Mouse (Mus musculus): ENCODE data around the gene Smc3. TPM values are rescaled to one million over a fixed set of nuclear protein-coding genes. Genes with fewer than 3 reads are reported as not detected.

Gene Smc3
- polyA plus RNA-seq, 1 experiment from 2014 or later = 68.0 TPM

GRCm38 (mm10) chr19:53664831-53665230 lies 64.6 kb downstream of the Smc3 start:
- Histone ChIP-seq H3K27me3 (0 out of 2 replicates have a peak, but pooled peaks cover under 1% of the 10 kb centered on the region), H3K27ac (no peak overlapping the region), H3K4me2 (no peak overlapping the region), H3K4me1 (replicated peaks) (no peaks in the 10 kb centered on the region), H3K36me3 (no peaks in the 10 kb centered on the region), H3K4me3 (no peak overlapping the region), H3K9me3 (no peaks in the 10 kb centered on the region), H3K9ac (no peak overlapping the region)
- ATAC-seq (ENCODE audit: low FRiP score) = no peak
- 85% methylated on average over 9 of the region's 9 CpGs for WGBS

- Histone ChIP-seq H3K27me3 (0 out of 2 replicates have a peak, but pooled peaks cover 3% of the 10 kb centered on the region), H3K36me3 (no peaks in the 10 kb centered on the region), H3K4me3 (no peak overlapping the region), H3K9ac (no peak overlapping the region), H3K4me1 (replicated peaks) (peaks cover under 1% of the 10 kb centered on the region; the same call in 1 of the 2 replicates), H3K27ac (no peak overlapping the region), H3K4me2 (no peak overlapping the region), H3K9me3 (no peaks in the 10 kb centered on the region)
- no peak for ATAC-seq (ENCODE audit: low FRiP score)
- 94% methylated on average over 4 of the region's 4 CpGs for WGBS
Measured at GRCm38 (mm10) chr19:53665391-53665790, 65.2 kb downstream of the Smc3 start.

- Histone ChIP-seq H3K36me3 (no peaks in the 10 kb centered on the region), H3K9ac (no peak overlapping the region), H3K4me1 (replicated peaks) (peaks cover 5% of the 10 kb centered on the region; the same call in 1 of the 2 replicates), H3K4me3 (no peak overlapping the region), H3K9me3 (no peaks in the 10 kb centered on the region), H3K27ac (no peak overlapping the region), H3K27me3 (0 out of 2 replicates have a peak, but pooled peaks cover 3% of the 10 kb centered on the region), H3K4me2 (no peak overlapping the region)
- ATAC-seq (ENCODE audit: low FRiP score) = no peak
- 37% methylated on average over 8 of the region's 8 CpGs for WGBS
Measured at GRCm38 (mm10) chr19:53666708-53667107, 66.5 kb downstream of the Smc3 start.

- Histone ChIP-seq H3K36me3 (no peaks in the 10 kb centered on the region), H3K9me3 (no peaks in the 10 kb centered on the region), H3K27ac (no peak overlapping the region), H3K27me3 (peaks cover 11% of the 10 kb centered on the region), H3K4me1 (replicated peaks) (peaks cover 5% of the 10 kb centered on the region; the same call in 1 of the 2 replicates), H3K4me3 (no peak overlapping the region), H3K4me2 (no peak overlapping the region), H3K9ac (no peak overlapping the region)
- 88% methylated on average over 7 of the region's 7 CpGs for WGBS
- no peak for ATAC-seq (ENCODE audit: low FRiP score)
Measured at GRCm38 (mm10) chr19:53668821-53669220, 68.6 kb downstream of the Smc3 start.

- Histone ChIP-seq H3K4me1 (replicated peaks) (peaks cover 8% of the 10 kb centered on the region), H3K36me3 (no peaks in the 10 kb centered on the region), H3K4me3 (no peak overlapping the region), H3K9ac (no peak overlapping the region), H3K27me3 (peaks cover 29% of the 10 kb centered on the region), H3K9me3 (no peaks in the 10 kb centered on the region), H3K4me2 (no peak overlapping the region), H3K27ac (no peak overlapping the region)
- WGBS = 51% methylated on average over 12 of the region's 12 CpGs
- no peak for ATAC-seq (ENCODE audit: low FRiP score)
Measured at GRCm38 (mm10) chr19:53670625-53671141, 70.5 kb downstream of the Smc3 start.

- ATAC-seq (ENCODE audit: low FRiP score) = no peak
- Histone ChIP-seq H3K27ac (no peak overlapping the region), H3K9me3 (no peaks in the 10 kb centered on the region), H3K4me2 (no peak overlapping the region), H3K36me3 (no peaks in the 10 kb centered on the region), H3K4me3 (no peak overlapping the region), H3K4me1 (replicated peaks) (peaks cover 12% of the 10 kb centered on the region), H3K27me3 (peaks cover 37% of the 10 kb centered on the region), H3K9ac (no peak overlapping the region)
- WGBS = 43% methylated on average over 3 of the region's 3 CpGs
Measured at GRCm38 (mm10) chr19:53671432-53671831, 71.2 kb downstream of the Smc3 start.

GRCm38 (mm10) chr19:53674131-53674925 lies 74.1 kb downstream of the Smc3 start:
- H3K36me3 ChIP-seq = no peaks in the 10 kb centered on the region
- H3K27me3 ChIP-seq = peaks cover 63% of the 10 kb centered on the region
- ATAC-seq (ENCODE audit: low FRiP score) = no peak
- no peak overlapping the region for H3K4me2 ChIP-seq
- H3K9me3 ChIP-seq = no peaks in the 10 kb centered on the region
- no peak overlapping the region for H3K4me3 ChIP-seq
- 31% methylated on average over 9 of the region's 9 CpGs for WGBS
- H3K9ac ChIP-seq = no peak overlapping the region
- peaks cover 29% of the 10 kb centered on the region for H3K4me1 ChIP-seq (replicated peaks)
- no peak overlapping the region for H3K27ac ChIP-seq

GRCm38 (mm10) chr19:53676228-53676627 lies 76.0 kb downstream of the Smc3 start:
- Histone ChIP-seq H3K36me3 (no peaks in the 10 kb centered on the region), H3K27me3 (peaks cover 62% of the 10 kb centered on the region)
- WGBS = under 1% methylated on average over 26 of the region's 26 CpGs

GRCm38 (mm10) chr19:53676718-53677634 lies 76.8 kb downstream of the Smc3 start, which contains the start of gene Rbm20:
Gene Rbm20 (plus strand): TSS chr19:53677306.
- Histone ChIP-seq H3K9ac (peak within 1 kb of the TSS; percentile 75), H3K4me2 (peak within 1 kb of the TSS; percentile 99)
- WGBS = under 1% methylated on average over 68 of the region's 82 CpGs

More at GRCm38 (mm10) chr19:53676228-53676627, 76.0 kb downstream of the Smc3 start:
- Histone ChIP-seq H3K27ac (no peak overlapping the region), H3K9ac (peak overlapping the region; percentile 75), H3K4me2 (peak overlapping the region; percentile 99), H3K4me1 (replicated peaks) (peaks cover 23% of the 10 kb centered on the region), H3K9me3 (no peaks in the 10 kb centered on the region), H3K4me3 (peak overlapping the region; percentile 62)
- peak; percentile 63 for ATAC-seq (ENCODE audit: low FRiP score)

GRCm38 (mm10) chr19:53679194-53679593 lies 79.0 kb downstream of the Smc3 start:
- Histone ChIP-seq H3K27me3 (peaks cover 51% of the 10 kb centered on the region), H3K4me3 (no peak overlapping the region), H3K4me2 (no peak overlapping the region), H3K9ac (no peak overlapping the region), H3K4me1 (replicated peaks) (peaks cover 23% of the 10 kb centered on the region), H3K27ac (no peak overlapping the region), H3K36me3 (no peaks in the 10 kb centered on the region), H3K9me3 (no peaks in the 10 kb centered on the region)
- 92% methylated on average over 9 of the region's 9 CpGs for WGBS
- no peak for ATAC-seq (ENCODE audit: low FRiP score)

More at GRCm38 (mm10) chr19:53676718-53677634, 76.8 kb downstream of the Smc3 start, which contains the start of gene Rbm20:
- H3K27ac ChIP-seq = no peak within 1 kb of the TSS
- peaks cover 62% of the 10 kb centered on the region for H3K27me3 ChIP-seq
- H3K9me3 ChIP-seq = no peaks in the 10 kb centered on the region
- H3K4me3 ChIP-seq = peak within 1 kb of the TSS; percentile 62
- H3K36me3 ChIP-seq = no peaks in the 10 kb centered on the region
- H3K4me1 ChIP-seq (replicated peaks) = peaks cover 23% of the 10 kb centered on the region
- ATAC-seq (ENCODE audit: low FRiP score) = peak; percentile 78

- Histone ChIP-seq H3K4me1 (replicated peaks) (peaks cover 21% of the 10 kb centered on the region), H3K4me3 (no peak overlapping the region), H3K36me3 (no peaks in the 10 kb centered on the region), H3K9ac (no peak overlapping the region), H3K27ac (no peak overlapping the region), H3K4me2 (no peak overlapping the region), H3K27me3 (peaks cover 43% of the 10 kb centered on the region), H3K9me3 (no peaks in the 10 kb centered on the region)
- 92% methylated on average over 7 of the region's 7 CpGs for WGBS
- ATAC-seq (ENCODE audit: low FRiP score) = no peak
Measured at GRCm38 (mm10) chr19:53679981-53680380, 79.8 kb downstream of the Smc3 start.

GRCm38 (mm10) chr19:53682427-53682826 lies 82.2 kb downstream of the Smc3 start:
- Histone ChIP-seq H3K4me3 (no peak overlapping the region), H3K27me3 (peaks cover 18% of the 10 kb centered on the region), H3K9me3 (no peaks in the 10 kb centered on the region), H3K9ac (no peak overlapping the region), H3K27ac (no peak overlapping the region), H3K36me3 (no peaks in the 10 kb centered on the region), H3K4me1 (replicated peaks) (peaks cover 6% of the 10 kb centered on the region), H3K4me2 (no peak overlapping the region)
- 49% methylated on average over 8 of the region's 8 CpGs for WGBS
- no peak for ATAC-seq (ENCODE audit: low FRiP score)
